Comparison of ENCODE assay signal across 8 mouse cellular contexts in the genomic region with DNA sequence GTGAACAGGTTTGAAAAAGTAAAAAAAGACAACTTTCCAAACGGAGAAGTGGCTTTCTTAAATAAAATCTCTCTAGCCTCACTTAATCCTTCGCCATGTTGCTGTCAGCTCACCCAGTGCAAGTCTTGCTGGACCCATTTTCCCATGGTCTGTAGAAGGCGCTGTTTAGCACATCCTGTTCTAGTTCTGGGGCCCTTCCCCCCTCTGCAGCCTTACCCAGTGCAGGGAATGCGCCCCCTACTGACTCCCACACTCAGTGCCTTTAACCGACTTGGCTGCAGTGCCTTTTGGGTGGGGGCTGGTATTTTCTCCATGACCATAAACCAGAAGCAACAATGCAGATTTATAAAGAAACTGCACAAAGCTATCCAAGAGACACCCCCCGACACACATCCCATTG. TPM values are rescaled to one million over a fixed set of nuclear protein-coding genes. Genes with fewer than 3 reads are reported as not detected.
A peak's percentile ranks its signal among the peaks of the same experiment; 100 is the strongest.
DNase-seq lines count a peak whose midpoint lies in the region; ATAC-seq lines count a peak whose summit lies in the region.

No protein-coding gene starts in this region.

- peak overlapping the region; percentile 100 for H3K9ac ChIP-seq in hindbrain, embryonic 11.5 days (ENCODE audit: low read depth, low read length)

- peak; percentile 17; the same call in 1 of the 2 replicates for ATAC-seq in hindbrain, embryonic 11.5 days (ENCODE audit: low FRiP score)

- H3K4me1 ChIP-seq in hindbrain, embryonic 11.5 days (replicated peaks; ENCODE audit: control insufficient read depth, insufficient read depth, low read length) = peaks cover 5% of the 10 kb centered on the region; the same call in 1 of the 2 replicates

- 0 out of 2 replicates have a peak, but pooled peaks cover 8% of the 10 kb centered on the region for H3K36me3 ChIP-seq in hindbrain, embryonic 11.5 days (ENCODE audit: control insufficient read depth, insufficient read depth, low read length)

- H3K27ac ChIP-seq in hindbrain, embryonic 11.5 days (ENCODE audit: low read depth, low read length) = 0 out of 2 replicates have a peak overlapping the region, but pooled peaks have one; percentile 99

- no peaks in the 10 kb centered on the region for H3K9me3 ChIP-seq in hindbrain, embryonic 11.5 days (ENCODE audit: control insufficient read depth, low read length)

- peak overlapping the region; percentile 99 for H3K4me3 ChIP-seq in hindbrain, embryonic 11.5 days (ENCODE audit: low read depth, low read length)

- WGBS in hindbrain, embryonic 11.5 days = 7% methylated on average over 6 of the region's 6 CpGs

- DNase-seq in Muller cell, postnatal 12 days (ENCODE audit: inconsistent ontology term) = peak; percentile 88
- peak; percentile 87 for DNase-seq in cerebellum, adult 9-11 months
- peak; percentile 90 to 97 for DNase-seq in frontal cortex, adult 2 months (ENCODE audit: extremely low spot score in 1 of 2, low spot score in 1 of 2)
- peak; percentile 95 for DNase-seq in hindbrain, embryonic 11.5 days (ENCODE audit: low spot score)
- peak; percentile 96 for DNase-seq in layer of hippocampus, postnatal 10 days (ENCODE audit: low spot score in 2 of 2)
- DNase-seq in lung, postnatal 10 days = peak; percentile 97
- peak; percentile 84 for DNase-seq in ovary, postnatal 36 days (ENCODE audit: low spot score)
- DNase-seq in thymus, postnatal 25 days = peak; percentile 92

- no peaks in the 10 kb centered on the region for H3K27me3 ChIP-seq in hindbrain, embryonic 11.5 days (ENCODE audit: control insufficient read depth, insufficient read depth, low read length)

- H3K4me2 ChIP-seq in hindbrain, embryonic 11.5 days (replicated peaks; ENCODE audit: low read depth, low read length) = peak overlapping the region; percentile 67

RNA-seq across cellular contexts. Expression of a gene that starts 1.6 kb away (rescaled TPM):
- polyA plus RNA-seq in frontal cortex, adult 2 months (2012; rRNA removed) = 33.8 and 43.5 TPM in 2 replicates
- polyA plus RNA-seq in hindbrain, embryonic 11.5 days (2014; fragmentation: Nextera tagmentation; extraction: Ambion mirVana) = 2.8 and 8.5 TPM in 2 replicates
- total RNA-seq in layer of hippocampus, postnatal 10 days (2021) = 100 to 1,000 TPM; 113 to 115 TPM

RNA-seq across cellular contexts. Expression of a gene that starts 24.9 kb away (rescaled TPM):
- polyA plus RNA-seq in frontal cortex, adult 2 months (2012; rRNA removed) = 39.3 and 41.5 TPM in 2 replicates
- 24.0 and 31.3 TPM in 2 replicates for polyA plus RNA-seq in hindbrain, embryonic 11.5 days (2014; fragmentation: Nextera tagmentation; extraction: Ambion mirVana)
- 10 to 100 TPM; 28.0 to 28.3 TPM for total RNA-seq in layer of hippocampus, postnatal 10 days (2021)

RNA-seq across cellular contexts. Expression of a gene that starts 25.1 kb away (rescaled TPM):
- polyA plus RNA-seq in frontal cortex, adult 2 months (2012; rRNA removed) = 21.8 and 24.6 TPM in 2 replicates
- polyA plus RNA-seq in hindbrain, embryonic 11.5 days (2014; fragmentation: Nextera tagmentation; extraction: Ambion mirVana) = 60.4 and 65.1 TPM in 2 replicates
- 10 to 100 TPM; 46.0 to 57.8 TPM for total RNA-seq in layer of hippocampus, postnatal 10 days (2021)

RNA-seq across cellular contexts. Expression of a gene that starts 25.2 kb away (rescaled TPM):
- polyA plus RNA-seq in frontal cortex, adult 2 months (2012; rRNA removed) = 11.8 and 13.0 TPM in 2 replicates
- polyA plus RNA-seq in hindbrain, embryonic 11.5 days (2014; fragmentation: Nextera tagmentation; extraction: Ambion mirVana) = 8.5 and 8.8 TPM in 2 replicates
- total RNA-seq in layer of hippocampus, postnatal 10 days (2021) = 10 to 100 TPM; 16.1 to 17.4 TPM

Comparison
In these comparisons a context has a peak if more than half of its experiments do, and no peak if none do; other contexts are left out.
1. Peak in every context shown above with its lines: DNase-seq, ATAC-seq, H3K4me3 ChIP-seq and H3K27ac ChIP-seq.